Mouse (Mus musculus) embryo, embryonic 11.5 days (tissue): Measurements from ENCODE around the gene Lrp5.

Experiments used
- DNase-seq: peaks from one replicate; pipeline ENCODE4 v3.0.0-alpha.2; 2012; ENCODE audit warnings: low read depth, low spot score

Lrp5 gene

GRCm38 (mm10) chr19:3556169-3556827, 130.1 kb downstream of the Lrp5 start:
- DNase-seq = no peak

GRCm38 (mm10) chr19:3554785-3555184, 131.6 kb downstream of the Lrp5 start:
- no peak for DNase-seq

GRCm38 (mm10) chr19:3551573-3552159, 134.7 kb downstream of the Lrp5 start:
- no peak for DNase-seq

- no peak for DNase-seq
Measured at GRCm38 (mm10) chr19:3550101-3550500, 136.3 kb downstream of the Lrp5 start.

GRCm38 (mm10) chr19:3549263-3549662, 137.1 kb downstream of the Lrp5 start:
- DNase-seq = no peak

- no peak for DNase-seq
Measured at GRCm38 (mm10) chr19:3548311-3548710, 138.1 kb downstream of the Lrp5 start.

GRCm38 (mm10) chr19:3544995-3545394, 141.4 kb downstream of the Lrp5 start:
- no peak for DNase-seq

- no peak for DNase-seq
Measured at GRCm38 (mm10) chr19:3542591-3542990, 143.8 kb downstream of the Lrp5 start.

GRCm38 (mm10) chr19:3540997-3541396, 145.4 kb downstream of the Lrp5 start:
- no peak for DNase-seq

GRCm38 (mm10) chr19:3540254-3540653, 146.1 kb downstream of the Lrp5 start:
- no peak for DNase-seq

- DNase-seq = no peak
Measured at GRCm38 (mm10) chr19:3539456-3539855, 146.9 kb downstream of the Lrp5 start.

- DNase-seq = no peak
Measured at GRCm38 (mm10) chr19:3537658-3538057, 148.7 kb downstream of the Lrp5 start.

GRCm38 (mm10) chr19:3534945-3535344, 151.4 kb downstream of the Lrp5 start:
- DNase-seq = no peak
